Mouse (Mus musculus): ENCODE results near the gene Vipr2.

Vipr2 gene

GRCm38 (mm10) chr12:116077074-116077854 is at the start of gene Vipr2:
Gene Vipr2 (plus strand): TSS chr12:116077726.
- peak; percentile 37 to 49 for DNase-seq (ENCODE audit: low spot score in 2 of 2)

- no peak for DNase-seq (ENCODE audit: low spot score in 2 of 2)
Observed at GRCm38 (mm10) chr12:116028095-116028494, 49.4 kb upstream of the Vipr2 start.

GRCm38 (mm10) chr12:116035346-116035745 is 42.2 kb upstream of the Vipr2 start:
- DNase-seq (ENCODE audit: low spot score in 2 of 2), result no peak

GRCm38 (mm10) chr12:116044785-116045184 is 32.7 kb upstream of the Vipr2 start:
- DNase-seq (ENCODE audit: low spot score in 2 of 2), result no peak

GRCm38 (mm10) chr12:116047440-116048377 is 29.8 kb upstream of the Vipr2 start, which contains the start of gene Zfp386:
Gene Zfp386 (plus strand): TSS chr12:116047724.
- peak; percentile 99 for DNase-seq (ENCODE audit: low spot score in 2 of 2)

GRCm38 (mm10) chr12:116048766-116049165 is 28.8 kb upstream of the Vipr2 start:
- DNase-seq (ENCODE audit: low spot score in 2 of 2), result no peak

GRCm38 (mm10) chr12:116049236-116049635 is 28.3 kb upstream of the Vipr2 start:
- DNase-seq (ENCODE audit: low spot score in 2 of 2), result no peak

- DNase-seq (ENCODE audit: low spot score in 2 of 2), result no peak
Observed at GRCm38 (mm10) chr12:116049701-116050100, 27.8 kb upstream of the Vipr2 start.

- no peak for DNase-seq (ENCODE audit: low spot score in 2 of 2)
Observed at GRCm38 (mm10) chr12:116054342-116054741, 23.2 kb upstream of the Vipr2 start.

GRCm38 (mm10) chr12:116056112-116056511 is 21.4 kb upstream of the Vipr2 start:
- no peak for DNase-seq (ENCODE audit: low spot score in 2 of 2)

- DNase-seq (ENCODE audit: low spot score in 2 of 2), result no peak
Observed at GRCm38 (mm10) chr12:116061561-116062193, 15.8 kb upstream of the Vipr2 start.

- DNase-seq (ENCODE audit: low spot score in 2 of 2), result no peak
Observed at GRCm38 (mm10) chr12:116062194-116062583, 15.3 kb upstream of the Vipr2 start.

- DNase-seq (ENCODE audit: low spot score in 2 of 2), result no peak
Observed at GRCm38 (mm10) chr12:116063020-116063419, 14.5 kb upstream of the Vipr2 start.

- no peak for DNase-seq (ENCODE audit: low spot score in 2 of 2)
Observed at GRCm38 (mm10) chr12:116071023-116071422, 6.5 kb upstream of the Vipr2 start.

- DNase-seq (ENCODE audit: low spot score in 2 of 2), result no peak
Observed at GRCm38 (mm10) chr12:116077855-116078366, 385 bp downstream of the Vipr2 start.

GRCm38 (mm10) chr12:116083125-116083524 is 5.6 kb downstream of the Vipr2 start:
- DNase-seq (ENCODE audit: low spot score in 2 of 2), result no peak

GRCm38 (mm10) chr12:116084294-116084693 is 6.8 kb downstream of the Vipr2 start:
- DNase-seq (ENCODE audit: low spot score in 2 of 2), result no peak

- DNase-seq (ENCODE audit: low spot score in 2 of 2), result no peak
Observed at GRCm38 (mm10) chr12:116086951-116087600, 9.6 kb downstream of the Vipr2 start.

- no peak for DNase-seq (ENCODE audit: low spot score in 2 of 2)
Observed at GRCm38 (mm10) chr12:116089836-116090235, 12.3 kb downstream of the Vipr2 start.

- DNase-seq (ENCODE audit: low spot score in 2 of 2), result no peak
Observed at GRCm38 (mm10) chr12:116094765-116095555, 17.4 kb downstream of the Vipr2 start.
